Mouse (Mus musculus): ENCODE measurements around the gene Plaur. TPM values are rescaled to one million over a fixed set of nuclear protein-coding genes. Genes with fewer than 3 reads are reported as not detected.

The Plaur gene
- polyA plus RNA-seq, 1 experiment from 2014 or later = 7.8 TPM

DNA sequence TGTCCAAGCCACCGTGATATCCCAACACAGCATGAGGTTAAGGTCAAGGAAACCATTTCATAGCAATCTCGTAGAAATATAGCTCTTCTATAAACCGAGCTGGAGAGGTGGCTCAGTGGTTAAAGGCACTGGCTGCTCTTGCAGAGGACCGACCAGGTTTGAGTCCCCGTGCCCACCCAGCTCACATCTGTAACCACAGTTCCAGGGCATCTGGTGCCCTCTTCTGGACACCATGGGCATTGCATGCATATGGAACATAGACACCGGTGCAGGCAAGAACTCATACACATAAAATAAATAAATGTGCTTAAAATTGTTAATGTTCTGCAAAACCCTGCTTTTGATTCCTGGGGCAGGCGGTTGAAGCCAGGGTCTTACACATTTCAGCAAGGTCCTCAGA lies 10.7 kb downstream of the Plaur start:
- Histone ChIP-seq H3K4me1 (replicated peaks; ENCODE audit: control insufficient read depth, insufficient read depth, low read length) (no peaks in the 10 kb centered on the region), H3K9me3 (ENCODE audit: control insufficient read depth) (no peaks in the 10 kb centered on the region), H3K4me2 (replicated peaks; ENCODE audit: low read depth) (no peak overlapping the region), H3K36me3 (ENCODE audit: control insufficient read depth, insufficient read depth) (no peaks in the 10 kb centered on the region), H3K9ac (ENCODE audit: low read depth, low read length) (no peak overlapping the region), H3K27ac (ENCODE audit: low read depth, low read length) (no peak overlapping the region), H3K27me3 (replicated peaks; ENCODE audit: control insufficient read depth, insufficient read depth, low read length) (no peaks in the 10 kb centered on the region), H3K4me3 (ENCODE audit: low read depth, low read length) (no peak overlapping the region)
- no peak for ATAC-seq
- WGBS = 83% methylated on average over 7 of the region's 7 CpGs
- TF ChIP-seq CTCF (IDR thresholded peaks at IDR 0.05; ENCODE audit: low read depth) = peak; percentile 78

DNA sequence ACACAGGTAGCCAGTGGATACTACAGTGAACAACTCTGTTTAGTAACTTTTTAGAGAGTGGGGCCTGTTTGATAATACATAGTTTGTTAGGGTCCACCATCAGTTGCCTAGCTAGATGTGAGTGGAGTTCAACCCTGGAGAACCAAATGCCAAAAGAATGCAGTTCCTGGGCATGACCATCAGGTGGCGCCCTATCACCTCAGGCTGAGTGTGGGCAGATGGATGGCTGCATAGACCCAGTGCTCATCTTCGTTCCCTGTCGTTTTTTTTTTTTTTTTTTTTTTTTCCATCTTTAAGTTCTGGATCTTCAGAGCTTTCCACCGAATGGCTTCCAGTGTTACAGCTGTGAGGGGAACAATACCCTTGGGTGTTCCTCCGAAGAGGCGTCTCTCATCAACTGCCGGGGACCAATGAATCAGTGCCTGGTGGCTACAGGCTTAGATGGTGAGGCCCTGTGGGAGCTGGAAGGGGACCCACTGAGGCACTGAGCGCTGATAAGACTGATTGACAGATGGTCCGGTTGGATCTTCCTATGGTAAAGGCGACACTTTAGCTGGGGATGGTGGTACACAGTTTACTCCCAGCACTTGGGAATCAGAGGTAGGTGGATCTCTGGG lies 11.7 kb downstream of the Plaur start:
- WGBS = 57% methylated on average over 10 of the region's 10 CpGs
- no peak overlapping the region for H3K4me3 ChIP-seq (ENCODE audit: low read depth, low read length)
- peak; percentile 92 for TF ChIP-seq CTCF (IDR thresholded peaks at IDR 0.05; ENCODE audit: low read depth)
- H3K9ac ChIP-seq (ENCODE audit: low read depth, low read length) = no peak overlapping the region
- H3K9me3 ChIP-seq (ENCODE audit: control insufficient read depth) = no peaks in the 10 kb centered on the region
- no peak overlapping the region for H3K27ac ChIP-seq (ENCODE audit: low read depth, low read length)
- H3K4me2 ChIP-seq (replicated peaks; ENCODE audit: low read depth) = no peak overlapping the region
- no peaks in the 10 kb centered on the region for H3K4me1 ChIP-seq (replicated peaks; ENCODE audit: control insufficient read depth, insufficient read depth, low read length)
- H3K27me3 ChIP-seq (replicated peaks; ENCODE audit: control insufficient read depth, insufficient read depth, low read length) = no peaks in the 10 kb centered on the region
- no peaks in the 10 kb centered on the region for H3K36me3 ChIP-seq (ENCODE audit: control insufficient read depth, insufficient read depth)
- no peak for ATAC-seq

DNA sequence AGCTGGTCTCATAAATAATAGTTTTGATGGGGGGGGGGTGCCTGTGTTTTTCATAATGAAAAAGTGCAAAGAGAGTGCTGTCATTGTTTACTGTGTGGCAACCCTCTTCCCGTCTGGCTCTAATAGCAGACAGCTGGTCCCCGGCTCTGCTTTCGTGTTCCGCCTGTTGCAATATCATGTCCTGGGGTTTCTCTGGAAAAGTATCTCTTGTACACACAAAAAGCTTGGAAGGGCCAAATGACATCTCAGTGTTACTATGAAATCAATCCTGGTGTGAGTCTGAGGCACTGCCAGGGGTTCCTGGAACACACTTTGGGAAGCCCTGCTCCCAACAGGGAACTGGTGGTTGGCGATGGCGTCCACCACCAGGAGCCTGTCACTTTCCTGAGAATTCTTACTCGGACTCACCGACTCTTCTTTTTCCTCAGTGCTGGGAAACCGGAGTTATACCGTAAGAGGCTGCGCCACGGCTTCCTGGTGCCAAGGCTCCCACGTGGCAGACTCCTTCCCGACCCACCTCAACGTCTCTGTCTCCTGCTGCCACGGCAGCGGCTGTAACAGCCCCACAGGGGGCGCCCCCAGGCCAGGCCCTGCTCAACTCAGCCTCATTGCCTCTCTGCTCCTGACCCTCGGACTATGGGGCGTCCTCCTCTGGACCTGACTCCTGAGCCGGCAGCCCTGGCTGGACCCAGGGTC lies 12.7 kb downstream of the Plaur start:
- no peak overlapping the region for H3K4me3 ChIP-seq (ENCODE audit: low read depth, low read length)
- no peaks in the 10 kb centered on the region for H3K36me3 ChIP-seq (ENCODE audit: control insufficient read depth, insufficient read depth)
- no peak overlapping the region for H3K27ac ChIP-seq (ENCODE audit: low read depth, low read length)
- no peak overlapping the region for H3K9ac ChIP-seq (ENCODE audit: low read depth, low read length)
- H3K9me3 ChIP-seq (ENCODE audit: control insufficient read depth) = no peaks in the 10 kb centered on the region
- ATAC-seq = no peak
- no peaks in the 10 kb centered on the region for H3K4me1 ChIP-seq (replicated peaks; ENCODE audit: control insufficient read depth, insufficient read depth, low read length)
- peak; percentile 40 for TF ChIP-seq CTCF (IDR thresholded peaks at IDR 0.05; ENCODE audit: low read depth)
- 54% methylated on average over 21 of the region's 21 CpGs for WGBS
- H3K27me3 ChIP-seq (replicated peaks; ENCODE audit: control insufficient read depth, insufficient read depth, low read length) = no peaks in the 10 kb centered on the region
- H3K4me2 ChIP-seq (replicated peaks; ENCODE audit: low read depth) = no peak overlapping the region

DNA sequence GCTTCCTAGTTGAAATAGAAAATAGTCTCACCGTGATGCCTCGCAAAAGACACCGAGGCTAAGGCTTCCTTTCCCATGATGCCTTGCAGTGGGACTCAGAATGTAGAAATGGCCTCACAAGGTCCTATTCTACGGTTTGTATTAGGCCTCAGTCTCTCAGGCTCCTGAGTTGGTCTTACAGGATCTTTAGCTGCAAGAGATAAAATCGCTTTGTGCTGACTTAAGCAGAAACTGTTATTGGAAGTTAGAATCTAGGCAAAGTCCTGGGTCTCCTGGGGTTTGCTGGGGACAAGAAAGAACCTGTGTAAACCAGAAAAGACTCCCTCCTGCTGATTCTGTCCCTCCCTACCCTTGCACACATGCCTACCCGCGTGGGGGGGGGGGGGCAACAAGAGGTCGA lies 14.1 kb downstream of the Plaur start:
- TF ChIP-seq CTCF (IDR thresholded peaks at IDR 0.05; ENCODE audit: low read depth) = no peak
- no peaks in the 10 kb centered on the region for H3K9me3 ChIP-seq (ENCODE audit: control insufficient read depth)
- no peaks in the 10 kb centered on the region for H3K4me1 ChIP-seq (replicated peaks; ENCODE audit: control insufficient read depth, insufficient read depth, low read length)
- H3K4me3 ChIP-seq (ENCODE audit: low read depth, low read length) = no peak overlapping the region
- H3K27ac ChIP-seq (ENCODE audit: low read depth, low read length) = no peak overlapping the region
- no peak overlapping the region for H3K4me2 ChIP-seq (replicated peaks; ENCODE audit: low read depth)
- no peaks in the 10 kb centered on the region for H3K36me3 ChIP-seq (ENCODE audit: control insufficient read depth, insufficient read depth)
- no peak overlapping the region for H3K9ac ChIP-seq (ENCODE audit: low read depth, low read length)
- peaks cover 6% of the 10 kb centered on the region for H3K27me3 ChIP-seq (replicated peaks; ENCODE audit: control insufficient read depth, insufficient read depth, low read length)
- 80% methylated on average over 8 of the region's 8 CpGs for WGBS
- no peak for ATAC-seq

DNA sequence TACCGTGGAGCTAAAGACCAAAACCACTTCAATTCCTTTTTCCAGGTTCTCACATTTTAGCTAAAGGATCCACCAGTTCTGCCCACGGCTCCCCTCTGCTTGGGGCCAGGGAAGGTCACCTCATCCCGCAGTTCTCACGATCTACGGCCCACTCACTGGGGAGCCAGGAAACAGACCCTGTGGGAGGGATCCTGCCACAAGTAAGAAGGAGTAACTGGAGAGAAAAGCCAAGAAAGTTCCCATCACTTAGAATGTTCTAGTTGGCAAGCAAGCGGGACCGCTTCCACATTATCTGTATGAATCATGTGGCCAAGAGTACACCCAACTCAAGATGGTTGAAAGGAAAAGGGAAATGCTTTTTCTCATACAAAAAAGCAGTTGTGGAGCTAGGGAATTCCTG lies 14.6 kb downstream of the Plaur start:
- H3K27me3 ChIP-seq (replicated peaks; ENCODE audit: control insufficient read depth, insufficient read depth, low read length) = peaks cover 11% of the 10 kb centered on the region
- no peak overlapping the region for H3K4me2 ChIP-seq (replicated peaks; ENCODE audit: low read depth)
- H3K4me3 ChIP-seq (ENCODE audit: low read depth, low read length) = no peak overlapping the region
- H3K4me1 ChIP-seq (replicated peaks; ENCODE audit: control insufficient read depth, insufficient read depth, low read length) = no peaks in the 10 kb centered on the region
- H3K9ac ChIP-seq (ENCODE audit: low read depth, low read length) = no peak overlapping the region
- no peak overlapping the region for H3K27ac ChIP-seq (ENCODE audit: low read depth, low read length)
- TF ChIP-seq CTCF (IDR thresholded peaks at IDR 0.05; ENCODE audit: low read depth) = no peak
- 90% methylated on average over 7 of the region's 7 CpGs for whole genome bisulfite sequencing
- no peaks in the 10 kb centered on the region for H3K36me3 ChIP-seq (ENCODE audit: control insufficient read depth, insufficient read depth)
- H3K9me3 ChIP-seq (ENCODE audit: control insufficient read depth) = no peaks in the 10 kb centered on the region
- no peak for ATAC-seq

DNA sequence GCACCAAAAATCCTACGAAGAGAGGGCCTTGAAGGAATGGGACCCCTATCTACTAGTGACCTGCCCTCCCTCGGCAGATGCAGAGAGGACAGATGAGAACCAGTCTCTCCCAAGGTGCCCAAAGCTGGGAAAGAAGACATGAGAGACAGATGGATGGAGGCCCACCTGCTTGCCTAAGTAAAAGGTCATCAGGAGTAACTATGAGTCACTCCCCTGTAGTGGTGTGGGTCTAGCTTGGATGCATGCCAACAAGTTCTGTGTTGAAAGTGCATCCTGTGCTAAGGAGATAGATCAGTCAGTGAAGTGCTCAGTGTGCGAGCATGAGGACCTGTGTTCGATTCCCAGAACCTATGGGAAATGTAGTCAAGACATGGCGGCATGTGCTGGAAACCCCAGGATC lies 16.6 kb downstream of the Plaur start:
- no peak for TF ChIP-seq CTCF (IDR thresholded peaks at IDR 0.05; ENCODE audit: low read depth)
- H3K27me3 ChIP-seq (replicated peaks; ENCODE audit: control insufficient read depth, insufficient read depth, low read length) = peaks cover 24% of the 10 kb centered on the region
- ATAC-seq = no peak
- H3K4me3 ChIP-seq (ENCODE audit: low read depth, low read length) = no peak overlapping the region
- WGBS = 85% methylated on average over 5 of the region's 5 CpGs
- no peak overlapping the region for H3K27ac ChIP-seq (ENCODE audit: low read depth, low read length)
- no peaks in the 10 kb centered on the region for H3K36me3 ChIP-seq (ENCODE audit: control insufficient read depth, insufficient read depth)
- H3K4me2 ChIP-seq (replicated peaks; ENCODE audit: low read depth) = no peak overlapping the region
- no peak overlapping the region for H3K9ac ChIP-seq (ENCODE audit: low read depth, low read length)
- no peaks in the 10 kb centered on the region for H3K9me3 ChIP-seq (ENCODE audit: control insufficient read depth)
- H3K4me1 ChIP-seq (replicated peaks; ENCODE audit: control insufficient read depth, insufficient read depth, low read length) = no peaks in the 10 kb centered on the region

Measured in intestine, postnatal 0 days (tissue).